Mouse (Mus musculus): ENCODE measurements at regions not wholly inside any gene's neighbourhood (a gene's known extent, or its start where the extent isn't known, plus 50 kb on each side); places are given as distances from the start of the nearest gene placed in this dataset.

DNA sequence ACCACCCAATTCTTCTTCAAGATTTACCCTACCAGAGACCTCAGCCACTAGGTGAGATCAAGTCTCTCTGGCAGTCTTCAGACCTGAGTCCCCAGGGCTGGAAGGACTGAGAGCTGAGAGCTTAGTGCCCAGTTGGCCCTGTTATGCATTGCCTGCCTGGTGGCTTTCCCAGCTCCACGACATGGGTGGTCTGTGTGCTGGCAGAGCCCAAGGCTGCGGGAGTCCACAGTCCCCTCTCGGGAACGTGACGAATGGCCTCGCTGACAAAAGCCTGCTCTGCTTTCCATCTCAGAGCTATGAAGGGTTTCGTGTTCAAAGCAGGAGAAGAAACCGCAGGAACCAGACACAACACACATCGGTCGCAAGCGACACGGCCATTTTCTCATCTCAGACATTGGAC, 450.7 kb downstream of the Ccdc171 start:
- no peak overlapping the region for H3K4me2 ChIP-seq
- no peaks in the 10 kb centered on the region for H3K4me1 ChIP-seq (replicated peaks; ENCODE audit: control insufficient read depth, insufficient read depth, low read length)
- no peaks in the 10 kb centered on the region for H3K36me3 ChIP-seq (ENCODE audit: control insufficient read depth, insufficient read depth, low read length)
- no peak for ATAC-seq (replicated peaks; ENCODE audit: low FRiP score)
- H3K27ac ChIP-seq (ENCODE audit: low read depth, low read length) = no peak overlapping the region
- 54% methylated on average over 12 of the region's 12 CpGs for WGBS
- no peaks in the 10 kb centered on the region for H3K9me3 ChIP-seq (ENCODE audit: control insufficient read depth, low read length)
- no peak for DNase-seq (ENCODE audit: low spot score)
- no peaks in the 10 kb centered on the region for H3K27me3 ChIP-seq (replicated peaks; ENCODE audit: control insufficient read depth, insufficient read depth, low read length)
- no peak overlapping the region for H3K4me3 ChIP-seq (ENCODE audit: low read depth, low read length)
- no peak overlapping the region for H3K9ac ChIP-seq (ENCODE audit: low read depth, low read length)

DNA sequence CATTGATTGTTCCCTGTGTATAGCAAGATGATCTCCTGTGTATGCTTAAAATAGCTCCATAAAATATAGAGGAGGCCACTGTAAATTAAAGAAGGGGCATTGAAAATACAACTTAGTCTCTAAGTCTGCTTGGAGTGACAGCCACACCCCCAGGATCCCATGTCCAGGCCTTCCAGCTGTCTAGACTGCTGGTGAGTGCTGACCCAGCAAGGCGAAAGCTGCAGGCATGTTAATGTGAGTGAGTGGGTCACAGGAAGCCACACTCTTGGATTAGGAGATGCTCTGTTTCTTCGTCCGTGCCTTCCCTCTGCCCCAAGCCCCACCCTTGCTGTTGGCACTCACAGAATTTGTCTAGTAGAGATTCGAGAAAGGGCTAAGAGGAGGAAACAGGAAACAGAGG, 453.7 kb downstream of the Ccdc171 start:
- ATAC-seq (replicated peaks; ENCODE audit: low FRiP score) = no peak
- Histone ChIP-seq H3K4me2 (no peak overlapping the region), H3K4me3 (ENCODE audit: low read depth, low read length) (no peak overlapping the region), H3K9ac (ENCODE audit: low read depth, low read length) (no peak overlapping the region), H3K9me3 (ENCODE audit: control insufficient read depth, low read length) (no peaks in the 10 kb centered on the region), H3K36me3 (ENCODE audit: control insufficient read depth, insufficient read depth, low read length) (no peaks in the 10 kb centered on the region), H3K4me1 (replicated peaks; ENCODE audit: control insufficient read depth, insufficient read depth, low read length) (no peaks in the 10 kb centered on the region), H3K27me3 (replicated peaks; ENCODE audit: control insufficient read depth, insufficient read depth, low read length) (no peaks in the 10 kb centered on the region), H3K27ac (ENCODE audit: low read depth, low read length) (no peak overlapping the region)
- no peak for DNase-seq (ENCODE audit: low spot score)
- 47% methylated on average over 4 of the region's 4 CpGs for WGBS

DNA sequence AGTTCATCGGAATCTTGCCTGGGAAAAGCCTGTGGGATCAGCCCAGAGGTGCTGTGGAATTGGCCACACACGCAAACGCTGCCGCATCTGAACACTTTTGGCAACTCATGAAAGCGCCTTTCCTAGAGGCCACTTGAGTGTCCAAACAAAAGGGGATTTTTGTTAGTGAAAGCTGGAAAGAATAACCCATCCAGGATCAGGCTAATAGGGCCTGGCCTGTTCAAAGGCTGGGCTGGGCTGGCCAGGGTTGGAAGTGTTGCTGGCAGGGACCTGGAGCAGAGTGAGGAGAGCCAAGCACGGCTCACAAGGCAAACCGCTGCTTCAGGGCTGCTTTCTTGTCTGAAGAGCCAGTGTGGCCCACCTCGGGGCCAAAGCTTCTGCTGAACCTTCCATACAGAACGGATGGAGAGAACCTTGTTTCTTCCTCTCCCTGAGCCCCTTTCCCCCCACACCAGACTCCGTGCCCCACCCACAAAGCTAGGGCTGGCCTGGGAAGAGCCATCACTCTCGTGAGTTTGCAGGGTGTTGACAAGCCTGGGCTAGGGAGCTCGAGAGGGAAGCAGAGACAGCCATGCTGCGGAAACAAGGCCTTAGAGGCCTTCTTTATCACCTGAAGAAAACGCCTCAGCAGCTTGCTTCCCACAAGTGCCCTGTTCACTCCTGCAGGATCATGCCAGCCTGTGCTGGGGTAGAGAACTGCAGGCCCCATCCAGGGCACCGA, 459.5 kb downstream of the Ccdc171 start:
- Histone ChIP-seq H3K4me3 (ENCODE audit: low read depth, low read length) (no peak overlapping the region), H3K9me3 (ENCODE audit: control insufficient read depth, low read length) (no peaks in the 10 kb centered on the region), H3K27me3 (replicated peaks; ENCODE audit: control insufficient read depth, insufficient read depth, low read length) (no peaks in the 10 kb centered on the region), H3K4me1 (replicated peaks; ENCODE audit: control insufficient read depth, insufficient read depth, low read length) (no peaks in the 10 kb centered on the region), H3K4me2 (no peak overlapping the region), H3K27ac (ENCODE audit: low read depth, low read length) (no peak overlapping the region), H3K9ac (ENCODE audit: low read depth, low read length) (no peak overlapping the region), H3K36me3 (ENCODE audit: control insufficient read depth, insufficient read depth, low read length) (no peaks in the 10 kb centered on the region)
- 82% methylated on average over 15 of the region's 15 CpGs for WGBS
- ATAC-seq (replicated peaks; ENCODE audit: low FRiP score) = no peak
- no peak for DNase-seq (ENCODE audit: low spot score)

DNA sequence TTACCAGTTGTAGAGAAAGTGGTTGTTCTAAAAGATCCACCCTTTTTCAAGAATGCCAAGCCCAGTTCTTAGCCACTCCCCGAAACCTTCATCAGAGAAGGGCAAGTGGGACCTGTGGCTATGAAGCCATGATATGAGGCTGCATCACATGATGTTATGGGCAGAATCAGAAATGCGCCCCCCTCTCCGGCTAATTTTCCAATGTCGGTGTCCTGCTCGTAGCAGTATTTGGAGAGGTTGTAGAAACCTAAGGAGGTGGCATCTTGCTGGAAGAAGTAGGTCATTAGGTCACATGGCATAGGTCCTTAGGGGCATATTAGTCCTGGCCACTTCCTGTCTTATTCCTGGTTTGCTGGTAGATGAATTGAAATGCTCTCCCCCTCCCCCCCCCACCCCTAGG, 460.1 kb downstream of the Ccdc171 start:
- ATAC-seq (replicated peaks; ENCODE audit: low FRiP score) = no peak

DNA sequence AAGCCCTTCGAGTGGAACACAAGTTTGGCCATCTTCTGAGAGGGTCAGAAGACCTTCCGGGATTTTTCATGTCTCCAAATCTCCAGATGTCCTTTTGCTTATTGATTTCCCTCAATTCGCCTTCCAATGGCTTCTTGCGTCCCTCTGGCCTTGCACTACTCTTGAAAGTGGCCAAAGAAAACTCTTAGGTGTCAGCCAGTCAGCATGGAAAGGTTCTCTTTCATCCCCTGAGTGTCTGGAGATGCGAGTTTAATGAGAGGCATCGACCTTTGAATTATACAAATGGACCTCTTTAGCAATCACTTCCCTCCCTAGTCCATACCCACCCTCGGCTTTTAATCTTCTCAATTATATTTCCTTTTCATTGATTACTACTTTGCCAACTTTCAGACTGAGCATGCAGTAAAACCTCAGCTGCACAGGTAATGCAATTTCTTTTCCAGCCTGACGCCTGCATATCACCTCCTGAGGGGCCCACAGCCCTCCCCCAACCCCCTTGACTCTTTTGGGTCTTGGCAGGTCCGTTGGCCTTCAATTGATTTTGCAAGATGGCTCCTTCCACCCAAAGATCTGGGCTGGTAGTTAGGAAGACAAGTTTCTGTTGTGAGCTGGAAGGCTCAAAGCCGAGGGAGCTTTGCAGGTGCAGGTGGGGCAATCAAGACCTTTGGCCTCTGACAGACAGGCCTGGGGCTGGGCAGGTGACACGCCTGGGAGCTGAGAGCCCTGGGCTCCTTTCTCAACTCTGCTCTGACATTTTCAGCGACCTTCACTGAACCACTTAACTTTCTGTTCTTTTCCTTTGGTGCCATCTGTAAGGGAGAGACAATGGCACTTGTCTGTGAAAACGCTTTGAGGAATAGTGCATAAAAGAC, 461.8 kb downstream of the Ccdc171 start:
- DNase-seq (ENCODE audit: low spot score) = no peak
- Histone ChIP-seq H3K4me1 (replicated peaks; ENCODE audit: control insufficient read depth, insufficient read depth, low read length) (no peaks in the 10 kb centered on the region), H3K27ac (ENCODE audit: low read depth, low read length) (no peak overlapping the region; the same call in 1 of the 2 replicates), H3K9me3 (ENCODE audit: control insufficient read depth, low read length) (no peaks in the 10 kb centered on the region), H3K9ac (ENCODE audit: low read depth, low read length) (no peak overlapping the region), H3K36me3 (ENCODE audit: control insufficient read depth, insufficient read depth, low read length) (no peaks in the 10 kb centered on the region), H3K4me3 (ENCODE audit: low read depth, low read length) (no peak overlapping the region), H3K27me3 (replicated peaks; ENCODE audit: control insufficient read depth, insufficient read depth, low read length) (no peaks in the 10 kb centered on the region), H3K4me2 (no peak overlapping the region)
- no peak for ATAC-seq (replicated peaks; ENCODE audit: low FRiP score)
- 78% methylated on average over 13 of the region's 13 CpGs for WGBS

More for the DNA sequence above, 460.1 kb downstream of the Ccdc171 start:
- no peaks in the 10 kb centered on the region for H3K9me3 ChIP-seq (ENCODE audit: control insufficient read depth, low read length)
- H3K27me3 ChIP-seq (replicated peaks; ENCODE audit: control insufficient read depth, insufficient read depth, low read length) = no peaks in the 10 kb centered on the region
- H3K36me3 ChIP-seq (ENCODE audit: control insufficient read depth, insufficient read depth, low read length) = no peaks in the 10 kb centered on the region
- no peak overlapping the region for H3K4me3 ChIP-seq (ENCODE audit: low read depth, low read length)
- H3K4me2 ChIP-seq = no peak overlapping the region
- H3K4me1 ChIP-seq (replicated peaks; ENCODE audit: control insufficient read depth, insufficient read depth, low read length) = no peaks in the 10 kb centered on the region
- no peak for DNase-seq (ENCODE audit: low spot score)
- H3K9ac ChIP-seq (ENCODE audit: low read depth, low read length) = no peak overlapping the region
- WGBS = 90% methylated on average over 5 of the region's 5 CpGs
- no peak overlapping the region for H3K27ac ChIP-seq (ENCODE audit: low read depth, low read length)

DNA sequence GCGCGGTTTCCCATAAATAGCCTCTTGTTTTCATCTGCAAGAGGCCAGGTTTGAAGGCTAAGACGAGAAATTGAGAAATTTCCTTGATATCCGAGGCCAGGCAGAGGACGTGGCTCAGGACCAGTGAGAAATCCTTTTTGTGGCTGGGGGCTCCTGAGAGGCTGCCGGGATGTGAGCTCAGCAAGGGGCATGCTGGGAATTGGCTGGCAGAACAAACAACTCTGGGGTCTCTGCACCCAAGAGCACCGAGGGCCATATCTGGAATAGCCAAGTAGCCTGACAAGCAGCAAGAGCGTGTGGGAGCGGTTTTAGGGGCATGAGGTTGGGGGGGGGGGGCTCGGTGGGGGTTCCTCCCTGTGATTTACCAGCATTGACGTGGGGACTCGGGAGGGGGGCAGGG, 462.5 kb downstream of the Ccdc171 start:
- Histone ChIP-seq H3K36me3 (ENCODE audit: control insufficient read depth, insufficient read depth, low read length) (no peaks in the 10 kb centered on the region), H3K9ac (ENCODE audit: low read depth, low read length) (no peak overlapping the region), H3K4me3 (ENCODE audit: low read depth, low read length) (no peak overlapping the region), H3K4me2 (no peak overlapping the region), H3K27me3 (replicated peaks; ENCODE audit: control insufficient read depth, insufficient read depth, low read length) (no peaks in the 10 kb centered on the region), H3K4me1 (replicated peaks; ENCODE audit: control insufficient read depth, insufficient read depth, low read length) (no peaks in the 10 kb centered on the region), H3K27ac (ENCODE audit: low read depth, low read length) (peak overlapping the region; percentile 15; the same call in 1 of the 2 replicates), H3K9me3 (ENCODE audit: control insufficient read depth, low read length) (no peaks in the 10 kb centered on the region)
- 71% methylated on average over 12 of the region's 12 CpGs for WGBS
- DNase-seq (ENCODE audit: low spot score) = no peak
- ATAC-seq (replicated peaks; ENCODE audit: low FRiP score) = no peak

DNA sequence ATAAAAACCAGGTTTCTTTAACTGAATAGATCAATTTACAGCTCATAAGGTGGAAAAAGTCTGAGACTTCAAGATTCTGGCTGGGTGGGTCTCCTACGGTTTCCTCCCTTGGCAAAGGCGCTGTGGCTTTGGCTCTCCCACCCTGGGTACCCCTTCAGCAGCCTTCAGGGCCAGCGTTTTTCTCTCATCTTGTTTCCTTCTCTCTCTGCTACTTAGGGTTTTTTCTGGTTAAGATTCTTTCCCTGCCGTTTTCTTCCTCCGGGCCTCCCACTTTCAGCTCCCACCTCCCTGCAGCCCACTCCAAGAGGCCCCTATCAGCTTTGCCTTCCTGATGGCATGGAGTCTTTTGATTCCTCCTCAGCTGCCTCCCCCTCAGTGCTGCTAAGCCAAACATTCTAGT, 463.0 kb downstream of the Ccdc171 start:
- H3K36me3 ChIP-seq (ENCODE audit: control insufficient read depth, insufficient read depth, low read length) = no peaks in the 10 kb centered on the region
- WGBS = 47% methylated on average over 5 of the region's 5 CpGs
- ATAC-seq (replicated peaks; ENCODE audit: low FRiP score) (no peak), DNase-seq (ENCODE audit: low spot score) (no peak)
- no peak overlapping the region; the same call in 1 of the 2 replicates for H3K27ac ChIP-seq (ENCODE audit: low read depth, low read length)
- H3K4me3 ChIP-seq (ENCODE audit: low read depth, low read length) = no peak overlapping the region
- no peaks in the 10 kb centered on the region for H3K27me3 ChIP-seq (replicated peaks; ENCODE audit: control insufficient read depth, insufficient read depth, low read length)
- H3K9me3 ChIP-seq (ENCODE audit: control insufficient read depth, low read length) = no peaks in the 10 kb centered on the region
- H3K9ac ChIP-seq (ENCODE audit: low read depth, low read length) = no peak overlapping the region
- H3K4me1 ChIP-seq (replicated peaks; ENCODE audit: control insufficient read depth, insufficient read depth, low read length) = no peaks in the 10 kb centered on the region
- H3K4me2 ChIP-seq = no peak overlapping the region

DNA sequence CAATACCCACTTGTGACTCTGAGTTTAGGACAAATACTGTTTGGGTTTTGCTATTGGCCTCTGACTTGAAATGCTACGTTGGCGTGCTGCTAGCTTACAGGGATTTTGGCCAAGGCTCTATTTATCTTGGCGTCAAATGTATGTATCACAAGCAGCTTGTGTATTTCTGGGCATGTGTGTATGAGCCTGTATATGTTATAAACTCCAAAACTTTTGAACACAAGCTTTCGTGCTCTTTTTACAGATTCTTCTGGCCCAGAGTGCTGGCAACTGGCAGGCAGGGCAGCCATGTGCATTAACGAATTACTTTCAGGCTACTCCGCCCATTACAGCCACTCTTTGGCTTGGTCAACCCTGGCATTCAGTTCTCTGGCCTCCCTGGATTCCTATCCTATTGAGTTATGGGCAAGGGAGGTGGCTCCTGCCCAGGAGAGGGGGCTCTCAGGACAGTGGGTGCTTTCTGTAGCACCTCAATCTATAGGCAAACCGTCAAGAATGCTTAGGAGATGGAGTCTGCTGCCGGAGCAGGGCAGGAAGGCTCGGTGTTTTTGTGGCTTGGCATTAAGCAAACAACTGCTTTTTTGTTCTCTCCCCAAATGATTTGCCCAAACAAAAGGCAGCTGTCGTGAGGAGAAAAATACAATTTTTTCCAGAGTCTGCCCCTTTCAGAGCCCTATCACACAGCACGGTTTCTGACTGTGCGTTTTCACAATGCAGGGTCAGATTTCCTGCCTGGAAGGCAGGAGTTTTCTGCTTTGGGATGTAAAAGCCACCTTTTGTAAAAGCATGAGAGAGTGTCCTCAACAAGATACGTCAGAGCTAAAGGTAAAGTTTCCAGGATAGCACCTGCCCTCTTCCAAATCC, 465.0 kb downstream of the Ccdc171 start:
- ATAC-seq (replicated peaks; ENCODE audit: low FRiP score) (no peak), DNase-seq (ENCODE audit: low spot score) (no peak)
- Histone ChIP-seq H3K4me1 (replicated peaks; ENCODE audit: control insufficient read depth, insufficient read depth, low read length) (no peaks in the 10 kb centered on the region), H3K9ac (ENCODE audit: low read depth, low read length) (no peak overlapping the region), H3K9me3 (ENCODE audit: control insufficient read depth, low read length) (no peaks in the 10 kb centered on the region), H3K4me2 (no peak overlapping the region), H3K4me3 (ENCODE audit: low read depth, low read length) (no peak overlapping the region), H3K36me3 (ENCODE audit: control insufficient read depth, insufficient read depth, low read length) (no peaks in the 10 kb centered on the region), H3K27ac (ENCODE audit: low read depth, low read length) (no peak overlapping the region), H3K27me3 (replicated peaks; ENCODE audit: control insufficient read depth, insufficient read depth, low read length) (no peaks in the 10 kb centered on the region)
- WGBS = 68% methylated on average over 13 of the region's 13 CpGs

All from liver, embryonic 11.5 days (tissue).